8 mouse cellular contexts compared by ENCODE assay signal in genomic region chr10:11148884-11149741, GRCm38 (mm10). TPM values are rescaled to one million over a fixed set of nuclear protein-coding genes. Genes with fewer than 3 reads are reported as not detected.
DNase-seq lines count a peak whose midpoint lies in the region; ATAC-seq and TF ChIP-seq lines count a peak whose summit lies in the region.

Gene Shprh, plus strand, starts transcription at chr10:11149427.

- no peaks in the 10 kb centered on the region for H3K9me3 ChIP-seq in hindbrain, embryonic 13.5 days

- POLR2A ChIA-PET in Patski (lab: Charles Lee), result no interaction called here

- H3K27ac ChIP-seq in hindbrain, embryonic 13.5 days, result peak within 1 kb of the TSS; percentile 85

- in situ Hi-C loops in Patski (cut with MboI; ENCODE audit: low pct_unique_long_range_greater_than_20kb), result no loop called here

- 2% methylated on average over 60 of the region's 60 CpGs for WGBS in hindbrain, embryonic 13.5 days

- CTCF ChIA-PET in Patski (lab: Charles Lee), result no interaction called here

- peak within 1 kb of the TSS; percentile 95 for H3K9ac ChIP-seq in hindbrain, embryonic 13.5 days

- peaks cover 16% of the 10 kb centered on the region for H3K36me3 ChIP-seq in hindbrain, embryonic 13.5 days

- peak; percentile 93 for DNase-seq in Patski (ENCODE audit: low read depth, low spot score)
- peak; percentile 97 for DNase-seq in cerebellum, postnatal 14 days
- peak; percentile 96 to 97 for DNase-seq in frontal cortex, postnatal 14 days (ENCODE audit: low spot score in 2 of 2)
- DNase-seq in layer of hippocampus, postnatal 25 days (ENCODE audit: extremely low spot score in 1 of 2, low spot score in 1 of 2), result peak; percentile 85 to 89
- DNase-seq in lung, postnatal 25 days (ENCODE audit: low spot score), result peak; percentile 99
- DNase-seq in retina, embryonic 14.5 days (ENCODE audit: low spot score), result peak; percentile 99
- peak; percentile 99 for DNase-seq in thymus, postnatal 4 days

- ATAC-seq in Patski, result peak; percentile 99
- peak; percentile 100 for ATAC-seq in hindbrain, embryonic 13.5 days (ENCODE audit: low FRiP score)

- H3K4me3 ChIP-seq in hindbrain, embryonic 13.5 days, result peak within 1 kb of the TSS; percentile 98

- H3K4me1 ChIP-seq in hindbrain, embryonic 13.5 days (replicated peaks), result peaks cover 38% of the 10 kb centered on the region

- peak; percentile 7 for TF ChIP-seq CTCF in Patski (IDR thresholded peaks at IDR 0.05)

- peak within 1 kb of the TSS; percentile 82 for H3K4me2 ChIP-seq in hindbrain, embryonic 13.5 days

- peaks cover 24% of the 10 kb centered on the region for H3K27me3 ChIP-seq in Patski
- no peaks in the 10 kb centered on the region for H3K27me3 ChIP-seq in hindbrain, embryonic 13.5 days

RNA-seq across cellular contexts. Expression of gene Shprh, which starts in this region (rescaled TPM):
- polyA plus RNA-seq in Patski (2021), result 13.7 TPM
- 22.9 and 23.4 TPM in 2 replicates for polyA plus RNA-seq in hindbrain, embryonic 13.5 days (2015; fragmentation: Nextera tagmentation; extraction: Ambion mirVana)
- 10 to 100 TPM; 42.7 to 45.5 TPM for total RNA-seq in layer of hippocampus, postnatal 25 days (2021)

Comparison
In these comparisons a context has a peak if more than half of its experiments do, and no peak if none do; other contexts are left out.
1. Peak in every context shown above with its lines: DNase-seq, ATAC-seq, H3K4me3 ChIP-seq and H3K27ac ChIP-seq.